Mouse (Mus musculus) urinary bladder, postnatal 4 days (tissue): ENCODE results near the gene Unc13c.

Source experiments
- DNase-seq, 2 experiments: peaks; one replicate each; pipeline ENCODE4 v3.0.0; 2021 to 2022; ENCODE audit warnings: low spot score in 2 of 2

The Unc13c gene

GRCm38 (mm10) chr9:73968641-73969121 is at the start of gene Unc13c:
Unc13c (minus strand) TSS chr9:73968966.
- DNase-seq: peak in 1 of 2 experiments; percentile 24

- no peak for DNase-seq
These were observed 39.4 kb upstream of the Unc13c start for GRCm38 (mm10) chr9:74007976-74008686.

DNA sequence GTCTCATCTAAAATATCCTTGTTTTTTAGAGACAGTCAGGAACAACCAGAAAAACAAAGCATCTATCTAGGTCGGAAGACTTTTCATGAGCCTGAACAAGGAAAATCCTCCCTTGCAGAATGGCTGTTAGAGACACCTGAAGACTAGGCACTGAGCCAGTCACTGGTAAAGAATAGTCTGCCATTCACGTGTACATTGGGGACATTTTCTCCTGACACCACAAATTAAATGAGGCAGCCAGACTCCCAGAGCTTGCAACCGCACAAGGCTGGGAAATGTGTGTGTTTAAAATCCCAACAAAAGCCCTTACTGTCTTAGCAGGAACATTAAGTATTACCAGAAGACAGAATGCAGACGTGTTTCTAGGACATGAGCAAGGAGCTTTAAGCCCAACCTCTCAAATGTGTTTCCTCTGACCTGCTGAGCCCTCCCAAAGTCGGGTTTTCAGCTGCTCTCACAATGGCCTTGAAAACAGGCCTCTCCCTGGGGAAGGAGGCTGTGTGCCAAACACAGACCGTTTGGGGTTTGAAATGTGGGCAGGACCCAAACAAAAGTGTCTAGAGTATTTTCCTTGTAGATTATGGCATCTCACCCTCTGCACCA is 33.7 kb upstream of the Unc13c start:
- peak in 1 of 2 experiments; percentile 40 for DNase-seq

GRCm38 (mm10) chr9:73988096-73988495 is 19.3 kb upstream of the Unc13c start:
- DNase-seq: no peak

DNA sequence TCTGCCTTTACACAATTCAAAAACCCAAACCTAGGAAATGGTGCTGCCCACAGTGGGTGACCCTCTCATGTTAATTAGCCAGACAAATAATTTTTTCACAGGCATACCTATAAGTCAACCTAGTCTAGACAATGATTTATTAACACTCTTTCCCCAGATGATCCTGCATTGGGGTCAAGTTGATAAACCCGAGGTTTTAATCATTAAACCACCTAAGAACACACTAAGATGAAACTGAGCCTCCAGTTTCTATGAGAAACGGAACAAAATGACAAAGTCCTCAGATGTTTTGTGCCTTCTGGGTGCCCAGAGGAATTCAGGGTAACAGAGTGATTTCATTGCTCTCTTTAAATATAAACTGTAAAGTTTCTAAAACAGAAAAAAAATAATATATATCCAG is 18.5 kb upstream of the Unc13c start:
- DNase-seq: no peak

- peak; percentile 31 to 74 for DNase-seq
These were observed 14.0 kb upstream of the Unc13c start for GRCm38 (mm10) chr9:73982597-73983344.

GRCm38 (mm10) chr9:73972327-73972988 is 3.7 kb upstream of the Unc13c start:
- DNase-seq: no peak

DNA sequence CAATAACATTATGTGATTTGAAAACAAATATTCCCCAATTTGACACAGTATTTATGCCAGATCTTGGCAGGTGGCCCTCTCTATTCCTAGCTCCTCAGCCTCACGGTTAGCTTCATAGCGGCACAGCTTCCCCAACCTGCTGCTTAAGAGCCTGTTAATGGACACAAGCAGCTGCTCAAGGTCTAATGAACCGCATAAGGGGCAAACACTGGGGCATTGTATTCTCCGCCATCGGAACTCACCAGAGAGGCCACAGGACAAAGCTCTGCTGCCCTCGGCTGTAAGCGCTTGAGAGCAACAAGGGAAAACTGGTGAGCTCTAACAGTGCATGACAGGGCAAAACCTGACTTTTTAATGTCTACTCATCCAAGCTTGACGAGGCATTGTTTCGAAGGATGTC is 2.0 kb upstream of the Unc13c start:
- no peak for DNase-seq

DNA sequence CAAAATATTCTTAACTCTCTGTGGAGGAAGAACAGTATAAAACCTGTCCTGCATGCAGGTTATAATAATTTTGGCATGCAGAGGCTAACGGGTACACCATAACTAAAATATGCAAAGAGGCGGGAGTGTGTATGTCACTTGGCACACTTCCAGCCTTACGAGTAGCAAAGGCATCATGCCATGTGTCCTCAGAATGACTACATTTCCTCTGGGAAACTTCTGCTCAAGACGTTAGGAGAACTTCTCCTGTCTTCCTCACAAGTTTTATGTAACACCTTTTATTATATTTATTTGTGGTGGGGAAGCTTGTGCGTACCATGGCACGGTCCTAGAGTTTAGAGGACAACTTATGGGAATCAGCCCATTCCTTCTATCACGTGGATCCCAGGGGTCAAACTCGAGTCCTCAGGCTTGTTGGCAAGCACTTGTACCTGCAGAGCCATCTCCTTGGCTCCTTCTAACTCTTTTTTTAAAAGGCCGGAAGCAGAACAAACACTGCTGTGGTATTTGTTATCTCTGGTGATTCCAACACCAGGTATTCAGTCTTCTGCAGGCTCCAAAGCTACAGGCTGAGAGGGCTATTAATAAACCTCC is 3.3 kb downstream of the Unc13c start:
- DNase-seq: no peak

GRCm38 (mm10) chr9:73962471-73962870 is 6.3 kb downstream of the Unc13c start:
- DNase-seq: no peak

- no peak for DNase-seq
These were observed 16.4 kb downstream of the Unc13c start for GRCm38 (mm10) chr9:73952331-73952730.

DNA sequence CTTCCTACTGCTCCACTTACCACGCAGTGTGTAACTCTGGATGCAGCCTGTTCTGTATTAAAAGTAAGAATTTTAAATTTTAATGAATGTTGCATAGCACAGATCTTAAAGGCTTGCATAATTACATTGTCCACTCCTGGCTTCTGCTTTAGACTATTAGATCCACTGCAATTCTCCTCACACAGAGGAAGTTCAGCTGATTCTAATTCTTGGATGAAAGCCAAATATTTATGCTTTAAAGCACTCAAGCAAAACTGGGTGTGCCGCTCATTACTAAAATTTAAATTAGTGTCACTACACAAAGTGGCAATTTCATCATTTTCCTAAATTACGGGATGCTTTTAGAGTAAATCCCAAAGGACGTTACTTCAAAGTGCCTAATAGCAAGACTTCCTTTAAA is 17.2 kb downstream of the Unc13c start:
- no peak for DNase-seq

GRCm38 (mm10) chr9:73934844-73935243 is 33.9 kb downstream of the Unc13c start:
- DNase-seq: no peak

DNA sequence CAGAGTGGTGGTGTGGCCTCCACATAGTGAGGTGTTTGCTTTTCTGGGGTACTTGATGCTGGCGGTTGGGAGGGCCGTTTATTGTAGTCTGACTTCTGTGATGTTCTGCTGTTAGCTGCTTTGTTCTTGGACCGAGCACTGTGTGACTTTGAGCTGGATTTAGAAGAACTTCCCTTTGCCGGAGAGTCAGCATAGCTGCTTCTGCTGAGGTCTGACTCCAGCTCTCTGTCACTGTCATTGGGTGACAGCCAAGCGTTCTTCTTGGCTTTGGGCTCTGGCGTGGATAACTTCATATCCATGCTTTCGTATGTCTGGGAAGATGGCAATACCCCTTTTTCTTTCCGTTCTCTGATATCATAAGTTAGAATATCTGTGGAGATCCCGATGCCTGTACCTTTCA is 36.8 kb downstream of the Unc13c start:
- DNase-seq: no peak

DNA sequence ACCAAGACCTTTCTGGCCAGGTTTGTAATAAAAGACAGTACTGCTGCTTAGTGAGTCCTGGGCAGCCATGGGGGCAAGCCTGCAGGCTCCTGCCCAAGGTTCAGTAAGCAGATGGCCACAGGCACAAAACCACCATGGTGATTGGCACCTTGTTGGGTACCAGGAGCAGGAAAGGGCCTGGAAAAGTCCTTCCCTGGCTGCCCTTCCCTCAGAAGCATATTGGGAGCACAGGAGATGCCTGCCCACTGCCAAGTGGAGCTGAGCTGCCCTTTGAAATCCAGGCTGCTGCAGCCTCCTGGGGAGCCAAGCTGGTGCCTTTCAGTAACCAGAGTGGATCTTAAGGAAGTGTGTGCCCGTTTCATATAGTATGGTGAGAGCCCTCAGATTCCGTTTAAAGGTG is 41.5 kb downstream of the Unc13c start:
- DNase-seq: no peak

DNA sequence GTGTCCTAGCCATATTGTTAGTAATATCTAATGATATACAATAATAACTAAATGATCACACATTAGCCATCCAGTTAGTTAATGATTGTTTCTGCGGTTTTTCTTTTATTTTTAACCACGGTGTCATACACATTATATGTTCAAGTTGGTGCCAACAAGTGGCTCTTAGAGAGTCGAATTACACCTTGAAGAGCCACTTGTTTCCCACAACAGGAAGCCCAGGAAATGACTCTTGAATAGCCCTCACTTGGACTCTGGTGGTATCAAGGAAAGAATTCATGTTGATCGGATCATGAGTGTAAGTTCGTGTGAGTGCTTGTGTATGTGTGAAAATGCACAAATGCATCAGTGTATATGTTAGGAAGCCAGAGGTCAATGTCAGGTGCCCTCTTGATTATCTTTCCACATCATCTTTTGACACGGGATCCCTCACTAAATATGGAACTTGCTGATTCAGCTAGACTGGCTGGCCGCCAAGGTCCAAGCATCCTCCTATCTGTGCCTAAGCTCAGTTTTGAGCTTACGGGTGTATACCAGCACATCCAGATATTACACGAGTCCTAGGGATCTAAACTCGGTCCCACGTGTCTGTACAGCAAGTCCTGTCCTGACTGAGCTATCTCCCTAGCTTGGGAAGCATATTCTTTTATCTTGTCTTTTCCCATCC is 46.2 kb downstream of the Unc13c start:
- no peak for DNase-seq

DNA sequence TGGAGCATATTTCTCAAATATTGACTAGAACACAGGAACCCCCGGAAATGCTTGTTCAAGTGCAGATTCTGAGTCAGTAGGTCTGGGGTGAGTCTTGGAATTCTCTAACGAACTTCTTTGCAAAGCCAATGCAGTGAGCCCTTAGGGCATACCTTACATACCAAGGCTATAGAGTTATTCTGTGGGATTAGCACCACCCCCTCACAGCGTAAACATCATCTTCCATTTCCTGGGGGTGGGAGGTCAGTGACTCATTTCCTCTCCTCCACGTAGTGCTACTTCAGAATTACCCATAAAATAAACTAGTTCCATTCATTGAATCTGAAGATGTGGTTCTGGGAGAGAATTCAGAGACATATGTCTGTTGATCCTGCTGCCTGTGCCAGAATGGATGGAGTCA is 62.8 kb downstream of the Unc13c start:
- no peak for DNase-seq

GRCm38 (mm10) chr9:73898516-73898915 is 70.2 kb downstream of the Unc13c start:
- no peak for DNase-seq

DNA sequence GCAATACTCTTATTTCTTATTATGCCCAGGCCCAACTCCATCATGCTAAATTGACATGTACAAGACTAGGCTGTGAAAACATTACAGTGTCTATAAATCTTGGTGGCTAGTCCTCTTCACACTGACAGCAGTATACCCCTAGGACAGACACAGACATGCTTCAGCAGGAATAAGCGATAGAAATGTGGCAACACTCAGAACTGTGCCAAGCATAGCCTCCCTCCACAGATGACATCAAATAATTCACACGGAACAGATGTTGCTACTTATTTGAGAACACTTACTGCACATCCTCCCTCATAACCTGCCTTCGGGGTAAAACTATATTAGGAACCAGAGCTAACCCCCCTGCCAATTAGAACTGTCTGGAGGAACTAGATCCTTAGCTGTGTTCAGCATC is 72.6 kb downstream of the Unc13c start:
- no peak for DNase-seq

- no peak for DNase-seq
These were observed 85.2 kb downstream of the Unc13c start for GRCm38 (mm10) chr9:73883587-73883986.

- DNase-seq: no peak
These were observed 85.6 kb downstream of the Unc13c start for GRCm38 (mm10) chr9:73883143-73883542.
